Mouse (Mus musculus) large intestine, adult 2 months (tissue): Measurements from ENCODE around the gene Ccser1. TPM values are rescaled to one million over a fixed set of nuclear protein-coding genes. Genes with fewer than 3 reads are reported as not detected.

Experiments
- DNase-seq: peaks from one replicate; pipeline ENCODE4 v3.0.0-alpha.2; 2012; ENCODE audit warnings: low read depth, low spot score
- WGBS: fragments of 180-500 bp; shearing (Covaris S2); methylation state at CpG from one replicate; pipeline ENCODE4 v1.1.7; 2018; 5-methylcytosine and 5-hydroxymethylcytosine counted together
- polyA plus RNA-seq: library from polyadenylated mRNA; depleted of rRNA; stranded (reverse); fragments of >200 nt; gene quantifications from 2 replicates; pipeline ENCODE4 v1.2.3, GENCODE M21; 2012

Ccser1 gene
- polyA plus RNA-seq, 1 experiment: 6.5 TPM

DNA sequence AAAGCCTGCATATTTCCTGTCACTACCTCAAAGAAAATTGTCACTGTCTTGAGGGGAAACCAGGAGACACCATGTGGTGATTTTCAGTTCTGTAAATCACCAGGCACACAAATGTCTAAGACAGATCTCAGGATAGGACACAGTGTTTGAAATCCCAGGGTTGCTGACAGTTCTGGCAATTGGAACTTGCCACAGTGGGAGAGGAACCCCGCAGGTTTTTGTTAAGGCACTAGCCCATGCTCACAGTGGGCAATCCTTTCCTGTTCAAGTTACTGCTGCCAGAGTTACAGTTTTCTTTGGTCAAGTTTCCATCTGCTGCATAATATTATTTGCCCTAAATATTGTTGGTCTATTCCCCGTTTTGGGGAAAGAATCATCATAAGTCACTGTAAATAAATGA lies 1024.9 kb downstream of the Ccser1 start:
- 59% methylated on average over 2 of the region's 2 CpGs for WGBS
- no peak for DNase-seq

GRCm38 (mm10) chr6:62221856-62222255 lies 1041.7 kb downstream of the Ccser1 start:
- no peak for DNase-seq
- 6% methylated on average over 1 of the region's 1 CpGs for WGBS

DNA sequence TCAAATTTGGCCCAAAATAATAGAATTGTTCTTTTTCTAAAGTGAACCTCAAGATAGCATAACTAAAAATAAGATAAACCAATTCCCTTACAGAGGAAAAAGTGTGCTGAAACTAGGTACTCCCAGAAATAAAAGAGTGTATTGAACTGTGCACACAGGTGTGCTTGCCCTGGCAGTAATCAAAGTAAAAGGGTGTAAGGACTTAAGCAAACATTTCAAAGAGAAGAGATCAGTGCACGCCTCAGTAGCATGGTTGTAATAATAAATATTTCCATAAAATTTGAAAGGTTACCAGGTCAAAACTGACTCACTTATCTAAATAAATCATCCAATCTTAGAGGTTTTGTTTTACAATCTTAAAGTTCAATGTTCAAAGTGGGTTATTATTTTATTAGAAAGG lies 1083.8 kb downstream of the Ccser1 start:
- no peak for DNase-seq
- WGBS: 8% methylated on average over 1 of the region's 1 CpGs

- WGBS: 40% methylated on average over 1 of the region's 1 CpGs
- DNase-seq: no peak
These were observed 1084.4 kb downstream of the Ccser1 start for GRCm38 (mm10) chr6:62264525-62264924.

GRCm38 (mm10) chr6:62281256-62281655 lies 1101.1 kb downstream of the Ccser1 start:
- 89% methylated on average over 3 of the region's 3 CpGs for WGBS
- no peak for DNase-seq

GRCm38 (mm10) chr6:62301576-62302312 lies 1121.6 kb downstream of the Ccser1 start:
- DNase-seq: no peak
- WGBS: 49% methylated on average over 6 of the region's 6 CpGs

DNA sequence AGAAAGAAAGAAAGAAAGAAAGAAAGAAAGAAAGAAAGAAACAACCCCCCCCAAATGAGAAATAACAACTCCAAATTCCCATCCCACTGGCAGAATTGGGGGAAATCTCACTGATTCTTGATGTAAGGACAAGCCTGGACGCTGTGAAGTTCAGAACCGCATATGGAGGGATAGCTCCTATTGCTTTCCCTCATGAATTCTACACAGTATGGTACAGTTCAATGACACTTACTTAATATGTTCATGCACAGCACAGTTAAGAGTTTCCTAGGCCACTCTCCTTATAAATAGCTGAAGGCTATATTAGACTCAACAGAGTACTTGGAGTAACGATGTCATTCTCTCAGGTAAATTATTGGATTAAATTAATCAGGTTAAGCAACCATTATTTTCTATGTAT lies 1138.5 kb downstream of the Ccser1 start:
- DNase-seq: no peak
- WGBS: 62% methylated on average over 3 of the region's 3 CpGs

DNA sequence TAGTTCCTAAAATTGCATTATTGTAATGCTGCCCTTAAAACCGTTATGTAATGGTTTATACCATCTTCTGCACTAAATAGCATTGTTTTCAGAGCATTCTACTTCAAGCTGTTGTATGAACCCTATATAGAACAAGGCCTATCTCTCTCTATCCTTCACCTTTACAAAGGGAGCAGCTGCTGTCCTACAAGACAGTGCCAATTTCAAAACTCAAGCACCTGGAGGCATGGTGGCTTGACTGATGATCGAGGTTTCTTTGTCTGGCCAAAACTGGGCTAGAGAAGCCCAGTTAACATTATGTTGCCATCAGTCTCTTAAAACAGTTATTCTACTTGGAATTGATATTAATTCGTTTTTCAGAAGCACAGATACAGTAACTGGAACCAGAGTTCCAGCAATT lies 1160.2 kb downstream of the Ccser1 start:
- WGBS: 50% methylated on average over 3 of the region's 3 CpGs
- no peak for DNase-seq

GRCm38 (mm10) chr6:62367802-62368201 lies 1187.7 kb downstream of the Ccser1 start:
- DNase-seq: no peak
- WGBS: 90% methylated on average over 2 of the region's 2 CpGs
